Mouse (Mus musculus): ENCODE results near the gene Clic6. TPM values are rescaled to one million over a fixed set of nuclear protein-coding genes. Genes with fewer than 3 reads are reported as not detected.

The Clic6 gene
- polyA plus RNA-seq, 1 experiment, result 9.5 TPM

- no peaks in the 10 kb centered on the region; the same call in 1 of the 2 replicates for H3K4me1 ChIP-seq (ENCODE audit: control insufficient read depth, insufficient read depth, low read length)
- no peak overlapping the region for H3K4me3 ChIP-seq (replicated peaks; ENCODE audit: extremely low read depth, low read depth, low read length)
- DNase-seq, result no peak
- TF ChIP-seq POLR2A (IDR thresholded peaks at IDR 0.05; ENCODE audit: borderline replicate concordance, extremely low read depth, low read depth, low read length) (no peak), CTCF (IDR thresholded peaks at IDR 0.05; ENCODE audit: insufficient read depth, low read length) (no peak)
- 48% methylated on average over 4 of the region's 4 CpGs for WGBS
Measured at GRCm38 (mm10) chr16:92573193-92573592, 87.7 kb downstream of the Clic6 start.

GRCm38 (mm10) chr16:92575792-92576191, 90.3 kb downstream of the Clic6 start:
- Histone ChIP-seq H3K4me3 (replicated peaks; ENCODE audit: extremely low read depth, low read depth, low read length) (no peak overlapping the region), H3K4me1 (ENCODE audit: control insufficient read depth, insufficient read depth, low read length) (no peaks in the 10 kb centered on the region; the same call in 1 of the 2 replicates)
- no peak for DNase-seq
- WGBS, result 71% methylated on average over 10 of the region's 10 CpGs
- no peak for TF ChIP-seq POLR2A (IDR thresholded peaks at IDR 0.05; ENCODE audit: borderline replicate concordance, extremely low read depth, low read depth, low read length)
- no peak for TF ChIP-seq CTCF (IDR thresholded peaks at IDR 0.05; ENCODE audit: insufficient read depth, low read length)

- WGBS, result 65% methylated on average over 9 of the region's 9 CpGs
- H3K4me3 ChIP-seq (replicated peaks; ENCODE audit: extremely low read depth, low read depth, low read length), result no peak overlapping the region
- no peak for DNase-seq
- H3K4me1 ChIP-seq (ENCODE audit: control insufficient read depth, insufficient read depth, low read length), result no peaks in the 10 kb centered on the region; the same call in 1 of the 2 replicates
- TF ChIP-seq CTCF (IDR thresholded peaks at IDR 0.05; ENCODE audit: insufficient read depth, low read length) (no peak), POLR2A (IDR thresholded peaks at IDR 0.05; ENCODE audit: borderline replicate concordance, extremely low read depth, low read depth, low read length) (no peak)
Measured at GRCm38 (mm10) chr16:92577381-92577780, 91.8 kb downstream of the Clic6 start.

DNA sequence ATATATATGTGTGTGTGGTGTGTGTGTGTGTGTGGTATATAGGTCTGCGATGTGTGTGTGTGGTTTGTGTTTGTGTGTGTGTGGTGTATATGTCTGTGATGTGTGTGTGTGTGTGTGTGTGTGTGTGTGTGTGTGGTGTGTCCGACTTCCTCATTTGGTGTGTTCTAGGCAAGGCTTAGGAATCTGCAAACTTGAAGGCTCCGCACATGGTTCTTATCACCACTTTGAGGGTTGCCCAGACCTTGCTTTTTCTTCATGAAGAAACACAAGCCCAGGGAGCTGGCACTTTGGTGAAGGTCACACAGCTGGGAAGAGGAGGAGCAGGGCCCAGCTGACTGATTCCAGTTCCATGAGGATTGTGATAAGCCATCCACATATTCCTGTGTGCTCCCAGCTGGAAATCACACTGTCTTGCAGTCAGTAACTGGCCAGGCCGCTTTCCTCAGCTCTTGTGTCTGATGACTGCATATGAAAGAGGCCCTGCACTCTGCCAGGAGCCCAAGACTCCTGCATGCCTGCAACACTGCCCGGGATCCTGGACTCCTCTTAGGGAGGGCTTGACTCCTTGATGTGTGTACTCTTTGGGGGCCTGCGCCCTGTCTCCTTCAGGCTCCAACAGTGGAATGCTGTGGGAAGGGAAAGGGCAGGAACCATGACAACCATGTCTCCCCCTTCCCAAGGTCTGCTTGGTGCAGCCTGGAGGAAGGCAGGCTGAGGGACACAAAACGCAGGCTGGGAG, 93.5 kb downstream of the Clic6 start:
- DNase-seq, result no peak
- WGBS, result 72% methylated on average over 7 of the region's 7 CpGs

DNA sequence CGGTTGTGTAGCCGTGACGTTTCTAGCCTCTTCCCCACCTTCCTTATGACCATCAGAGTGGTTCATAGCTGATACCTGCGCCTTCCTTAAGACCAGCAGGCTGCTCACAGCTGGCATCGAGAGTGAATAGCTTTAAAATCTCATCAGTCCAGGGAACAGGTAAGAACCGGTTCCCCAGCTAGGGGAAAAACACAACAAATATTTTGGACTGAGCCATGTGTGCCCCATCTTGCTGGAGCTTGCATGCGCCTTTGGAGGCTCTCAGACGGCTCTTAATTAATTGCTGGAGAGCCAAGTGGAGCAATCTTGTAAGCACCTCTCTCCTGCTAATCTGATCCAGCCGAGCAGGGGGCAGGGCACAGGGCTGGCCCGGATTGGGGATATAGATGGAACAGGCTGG, 95.4 kb downstream of the Clic6 start:
- no peak for DNase-seq
- TF ChIP-seq CTCF (IDR thresholded peaks at IDR 0.05; ENCODE audit: insufficient read depth, low read length) (no peak), POLR2A (IDR thresholded peaks at IDR 0.05; ENCODE audit: borderline replicate concordance, extremely low read depth, low read depth, low read length) (no peak)
- WGBS, result 73% methylated on average over 10 of the region's 10 CpGs
- Histone ChIP-seq H3K4me1 (ENCODE audit: control insufficient read depth, insufficient read depth, low read length) (no peaks in the 10 kb centered on the region), H3K4me3 (replicated peaks; ENCODE audit: extremely low read depth, low read depth, low read length) (no peak overlapping the region)

More for the DNA sequence above, 93.5 kb downstream of the Clic6 start:
- Histone ChIP-seq H3K4me1 (ENCODE audit: control insufficient read depth, insufficient read depth, low read length) (no peaks in the 10 kb centered on the region), H3K4me3 (replicated peaks; ENCODE audit: extremely low read depth, low read depth, low read length) (no peak overlapping the region)
- no peak for TF ChIP-seq CTCF (IDR thresholded peaks at IDR 0.05; ENCODE audit: insufficient read depth, low read length)
- TF ChIP-seq POLR2A (IDR thresholded peaks at IDR 0.05; ENCODE audit: borderline replicate concordance, extremely low read depth, low read depth, low read length), result no peak

DNA sequence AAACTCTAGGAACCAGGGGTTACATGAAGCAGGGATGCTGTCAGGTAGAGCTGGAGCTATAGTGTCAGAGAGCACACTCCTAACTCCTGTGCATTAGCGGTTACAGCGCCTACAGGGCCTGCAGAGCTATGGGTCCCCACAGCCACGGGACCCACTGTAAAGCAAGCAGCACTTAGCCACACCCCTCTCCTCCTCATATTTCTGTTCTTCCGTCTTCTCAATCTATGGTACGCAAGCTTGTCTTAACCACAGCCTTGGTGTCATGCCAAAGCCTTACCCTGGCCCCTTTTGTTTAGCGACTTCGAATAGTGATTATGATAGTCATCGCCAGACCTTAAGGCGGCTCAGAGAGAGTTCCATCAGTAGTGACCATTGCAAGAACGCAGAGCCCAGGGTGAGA, 96.2 kb downstream of the Clic6 start:
- no peak for DNase-seq
- WGBS, result 49% methylated on average over 10 of the region's 10 CpGs
- TF ChIP-seq POLR2A (IDR thresholded peaks at IDR 0.05; ENCODE audit: borderline replicate concordance, extremely low read depth, low read depth, low read length) (no peak), CTCF (IDR thresholded peaks at IDR 0.05; ENCODE audit: insufficient read depth, low read length) (no peak)
- H3K4me3 ChIP-seq (replicated peaks; ENCODE audit: extremely low read depth, low read depth, low read length), result no peak overlapping the region
- H3K4me1 ChIP-seq (ENCODE audit: control insufficient read depth, insufficient read depth, low read length), result no peaks in the 10 kb centered on the region

DNA sequence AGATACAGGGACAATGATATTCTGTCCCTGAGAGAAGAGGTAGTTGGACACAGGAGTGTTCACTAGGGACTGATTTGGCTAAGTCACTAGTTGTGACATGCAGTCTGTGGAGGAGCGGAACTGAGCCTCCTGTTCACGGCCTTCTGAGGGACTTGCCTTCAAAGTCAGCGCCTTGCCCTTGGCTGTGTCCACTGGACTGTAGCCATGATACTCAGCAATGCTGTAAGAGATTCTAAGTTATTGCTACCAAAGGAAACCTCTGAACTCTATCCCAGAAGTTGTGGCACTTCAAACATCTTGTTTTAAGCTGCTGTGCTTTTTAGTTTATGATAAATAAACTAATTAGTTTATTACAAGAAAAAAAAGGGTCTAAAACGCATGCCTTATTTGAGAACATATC, 102.3 kb downstream of the Clic6 start:
- 86% methylated on average over 4 of the region's 4 CpGs for WGBS
- DNase-seq, result no peak
- Histone ChIP-seq H3K4me1 (ENCODE audit: control insufficient read depth, insufficient read depth, low read length) (no peaks in the 10 kb centered on the region), H3K4me3 (replicated peaks; ENCODE audit: extremely low read depth, low read depth, low read length) (no peak overlapping the region)
- TF ChIP-seq CTCF (IDR thresholded peaks at IDR 0.05; ENCODE audit: insufficient read depth, low read length) (no peak), POLR2A (IDR thresholded peaks at IDR 0.05; ENCODE audit: borderline replicate concordance, extremely low read depth, low read depth, low read length) (no peak)

Other genes with a start within 250 kb of the Clic6 start
- 12.5 and 17.5 TPM in 2 replicates for gene Kcne2, start 193.3 kb upstream of the Clic6 start, polyA plus RNA-seq (2012; rRNA removed)
- 22.4 and 22.9 TPM in 2 replicates for gene Smim11, start 184.4 kb upstream of the Clic6 start, polyA plus RNA-seq (2012; rRNA removed)
- gene Fam243, start 164.3 kb upstream of the Clic6 start, polyA plus RNA-seq (2012; rRNA removed), result not detected in 2 replicates
- gene Kcne1, start 126.3 kb upstream of the Clic6 start, polyA plus RNA-seq (2012; rRNA removed), result not detected in 2 replicates
- 13.7 and 21.6 TPM in 2 replicates for gene Rcan1, start 14.9 kb upstream of the Clic6 start, polyA plus RNA-seq (2012; rRNA removed)